Mouse (Mus musculus): Measurements from ENCODE around the gene Lrrc49.
A peak's percentile ranks its signal among the peaks of the same experiment; 100 is the strongest.

Gene Lrrc49

DNA sequence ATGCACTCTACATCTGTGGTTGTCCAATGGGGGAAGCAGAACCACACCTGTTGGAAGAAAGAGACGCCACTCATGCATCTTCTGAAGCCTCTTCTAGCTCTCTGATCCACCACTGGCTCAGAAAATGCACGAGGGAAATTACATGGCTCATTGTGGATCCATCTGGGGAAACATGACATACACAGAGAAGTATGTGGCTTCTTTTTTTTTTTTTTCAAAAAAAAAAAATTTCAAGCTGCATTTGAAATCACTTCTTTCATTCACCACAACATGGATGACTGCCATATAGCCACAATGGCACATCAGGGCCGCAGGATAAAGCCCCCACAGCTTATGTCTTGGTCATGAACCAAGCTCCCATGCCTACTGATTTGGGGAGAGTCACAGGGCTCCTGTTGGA lies 159.7 kb downstream of the Lrrc49 start:
- DNase-seq, result no peak

- DNase-seq, result no peak
Observed at GRCm38 (mm10) chr9:60527836-60528235, 160.1 kb downstream of the Lrrc49 start.

DNA sequence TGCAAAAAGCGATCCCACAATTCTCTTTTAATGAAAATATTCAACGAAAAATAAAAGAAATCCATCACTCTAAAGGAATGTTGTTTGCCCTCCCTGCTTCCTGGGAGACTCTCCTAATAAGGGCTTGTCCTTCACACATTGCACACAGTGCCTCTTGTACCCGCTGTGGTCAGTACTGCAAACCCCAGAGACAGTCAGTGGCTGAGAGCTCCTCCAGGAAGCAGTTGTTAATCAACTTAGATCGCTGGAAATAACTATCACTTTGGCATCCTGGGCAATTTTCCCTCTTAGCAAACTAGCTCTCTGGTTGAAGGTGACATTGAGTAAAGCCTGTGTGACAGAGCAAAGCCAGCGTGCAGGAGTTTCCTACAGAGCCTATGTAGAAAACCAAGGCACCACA lies 160.9 kb downstream of the Lrrc49 start:
- no peak for DNase-seq

DNA sequence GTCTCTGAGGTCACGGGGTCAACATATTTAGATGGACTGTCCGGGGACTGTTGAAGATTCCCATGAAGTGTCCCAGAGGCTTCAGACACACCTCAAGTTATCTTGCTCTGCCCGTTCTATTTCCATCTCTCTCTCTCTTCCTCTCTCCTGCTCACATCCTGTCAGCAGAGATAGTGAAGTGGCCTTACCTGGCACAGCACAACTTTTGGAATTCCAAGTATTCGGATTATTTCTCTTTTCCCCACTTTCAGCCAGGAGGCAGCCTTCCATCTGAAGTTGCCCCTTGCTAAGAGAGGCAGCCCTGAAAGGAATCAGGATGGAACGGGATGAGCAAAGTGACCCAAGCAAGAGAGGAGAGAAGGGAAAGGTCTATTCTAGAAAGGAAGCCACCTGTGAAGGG lies 161.8 kb downstream of the Lrrc49 start:
- DNase-seq, result no peak

GRCm38 (mm10) chr9:60521806-60522264 lies 166.1 kb downstream of the Lrrc49 start, which contains the start of gene Thsd4:
TSS of gene Thsd4 (minus strand) at chr9:60522046.
- peak; percentile 83 for DNase-seq

DNA sequence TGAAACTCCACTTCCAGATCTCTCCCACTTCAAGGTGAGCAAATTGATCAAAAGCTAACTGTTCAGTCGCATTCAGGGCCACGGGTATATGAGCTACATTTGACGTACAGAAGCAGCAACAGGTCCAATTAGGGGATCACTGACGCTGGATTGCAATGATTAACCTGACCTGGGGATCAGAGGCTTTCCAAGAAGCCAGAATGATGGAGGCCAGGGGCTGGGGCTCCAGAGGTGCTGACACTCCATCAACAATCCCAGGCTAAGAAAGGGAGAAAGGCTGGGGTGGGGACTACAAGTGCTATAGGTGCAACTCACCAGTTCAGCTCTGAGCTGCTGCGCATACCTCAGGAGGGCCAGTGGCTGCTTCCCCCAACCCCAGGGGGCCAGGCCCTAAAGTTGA lies 166.8 kb downstream of the Lrrc49 start:
- DNase-seq, result no peak

- DNase-seq, result peak; percentile 67
Observed at GRCm38 (mm10) chr9:60519601-60520000, 168.4 kb downstream of the Lrrc49 start.
